Mouse (Mus musculus) olfactory bulb, adult 2 months (tissue): ENCODE measurements around the gene Cpeb4.

Experiments used
- CTCF ChIP-seq: fragments of 200-500 bp; IDR thresholded peaks from 2 replicates; pipeline ENCODE4 v1.5.1; 2012; ENCODE audit warnings: low read depth, mild to moderate bottlenecking, low read length, moderate library complexity; ENCODE audit not compliant: insufficient read depth
- POLR2A ChIP-seq: fragments of 200-500 bp; IDR thresholded peaks from 2 replicates; pipeline ENCODE4 v1.6.1; 2012; ENCODE audit warnings: mild to moderate bottlenecking, low read depth, low read length, moderate library complexity; ENCODE audit not compliant: insufficient read depth

GRCm38 (mm10) chr11:31902251-31903001, 30.4 kb downstream of the Cpeb4 start:
- TF ChIP-seq CTCF (no peak), POLR2A (no peak)
